Mouse (Mus musculus) embryonic facial prominence, embryonic 15.5 days (tissue): ENCODE measurements around the gene Uvrag. TPM values are rescaled to one million over a fixed set of nuclear protein-coding genes. Genes with fewer than 3 reads are reported as not detected.

ENCODE experiments used
- ATAC-seq: fragments of 200-750 bp; cut with Nextera tagmentation; 2 replicates; pipeline ENCODE4 v1.8.0; 2017; ENCODE audit warnings: low read depth, moderate TSS enrichment; ENCODE audit not compliant: insufficient number of reproducible peaks, low FRiP score, low TSS enrichment
- H3K27ac ChIP-seq: fragments of 300-500 bp; sonication (generic); replicated peaks from 2 replicates; pipeline ENCODE4 v1.5.1; 2015; ENCODE audit warnings: mild to moderate bottlenecking, inconsistent platforms
- H3K27me3 ChIP-seq: fragments of 300-500 bp; sonication (generic); 2 replicates; pipeline ENCODE4 v1.6.1; 2015; ENCODE audit warnings: inconsistent platforms
- H3K36me3 ChIP-seq: fragments of 300-500 bp; sonication (generic); 2 replicates; pipeline ENCODE4 v1.6.1; 2015; ENCODE audit warnings: mild to moderate bottlenecking, inconsistent platforms
- H3K4me1 ChIP-seq: fragments of 300-500 bp; sonication (generic); 2 replicates; pipeline ENCODE4 v1.6.1; 2015; ENCODE audit warnings: inconsistent platforms
- H3K4me2 ChIP-seq: fragments of 300-500 bp; sonication (generic); replicated peaks from 2 replicates; pipeline ENCODE4 v1.6.1; 2015; ENCODE audit warnings: mild to moderate bottlenecking, inconsistent platforms
- H3K4me3 ChIP-seq: fragments of 300-500 bp; sonication (generic); replicated peaks from 2 replicates; pipeline ENCODE4 v1.5.1; 2015; ENCODE audit warnings: mild to moderate bottlenecking, inconsistent platforms
- H3K9ac ChIP-seq: fragments of 300-500 bp; sonication (generic); 2 replicates; pipeline ENCODE4 v1.6.1; 2015; ENCODE audit warnings: inconsistent platforms
- H3K9me3 ChIP-seq: fragments of 300-500 bp; sonication (generic); replicated peaks from 2 replicates; pipeline ENCODE4 v1.6.1; 2016; ENCODE audit warnings: inconsistent platforms
- WGBS: fragments of 180-500 bp; shearing (Covaris S2); methylation state at CpG from one replicate; pipeline ENCODE4 v1.1.7; 2015; 5-methylcytosine and 5-hydroxymethylcytosine counted together
- polyA plus RNA-seq: library from polyadenylated mRNA; unstranded; fragments of >200 nt; fragmentation: Nextera tagmentation; extraction: Ambion mirVana; gene quantifications from 2 replicates; pipeline ENCODE4 v1.2.1, GENCODE M21; 2015

Uvrag gene
- polyA plus RNA-seq, 1 experiment from 2014 or later: 18.9 TPM

DNA sequence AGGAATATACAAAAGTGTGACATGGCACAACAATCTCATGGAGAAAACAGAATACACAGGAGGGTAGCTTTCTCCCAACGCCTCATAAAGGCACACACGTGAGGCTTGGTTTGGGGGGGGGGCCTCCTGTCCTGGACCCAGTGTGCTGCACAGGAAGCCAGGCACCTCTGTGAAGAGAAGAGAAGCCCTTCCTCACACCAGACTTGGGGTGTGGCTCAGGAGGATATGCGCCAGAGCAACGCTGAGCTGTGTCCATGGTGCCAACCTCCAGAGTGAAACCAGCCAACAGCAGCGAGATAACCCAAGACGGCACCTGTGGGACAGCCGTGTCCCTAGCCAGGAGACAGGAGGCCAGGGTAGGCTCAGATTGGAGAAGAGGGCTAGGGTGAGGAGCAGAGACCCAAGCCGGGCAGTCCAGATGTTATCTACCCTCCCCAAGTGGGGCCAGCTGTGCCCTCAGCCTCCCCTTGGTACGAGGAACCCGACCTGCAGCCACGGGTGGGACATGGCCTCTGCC lies 12.8 kb upstream of the Uvrag start:
- Histone ChIP-seq H3K27ac (no peak overlapping the region; the same call in 1 of the 2 replicates), H3K27me3 (no peaks in the 10 kb centered on the region), H3K4me2 (no peak overlapping the region), H3K4me3 (no peak overlapping the region), H3K9me3 (no peaks in the 10 kb centered on the region), H3K4me1 (peaks cover 20% of the 10 kb centered on the region), H3K9ac (no peak overlapping the region), H3K36me3 (no peaks in the 10 kb centered on the region)
- no peak for ATAC-seq
- WGBS: 87% methylated on average over 11 of the region's 11 CpGs

DNA sequence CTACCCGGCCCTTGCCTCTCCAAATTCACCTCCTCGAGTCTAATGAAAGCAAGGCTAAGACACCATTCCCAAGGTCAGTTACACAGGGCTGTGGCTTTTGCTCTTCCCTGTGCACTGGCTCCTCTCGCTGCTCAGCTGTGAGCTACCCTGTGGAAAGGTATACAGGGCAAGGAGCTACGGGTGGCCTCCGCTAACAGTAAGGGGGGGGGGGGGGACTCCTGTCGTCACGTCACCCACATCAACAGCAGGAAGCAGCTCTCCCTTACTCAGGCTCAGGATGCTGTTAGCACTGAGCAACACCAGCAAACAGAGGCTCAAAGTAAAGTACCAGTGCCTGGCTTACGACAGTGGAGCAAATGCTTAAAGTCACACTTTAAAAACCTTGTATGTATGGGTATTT lies 11.8 kb upstream of the Uvrag start:
- Histone ChIP-seq H3K4me3 (no peak overlapping the region), H3K27ac (no peak overlapping the region), H3K9me3 (no peaks in the 10 kb centered on the region), H3K4me2 (no peak overlapping the region), H3K9ac (no peak overlapping the region), H3K4me1 (peaks cover 20% of the 10 kb centered on the region), H3K27me3 (no peaks in the 10 kb centered on the region), H3K36me3 (no peaks in the 10 kb centered on the region)
- WGBS: 75% methylated on average over 8 of the region's 8 CpGs
- no peak for ATAC-seq

DNA sequence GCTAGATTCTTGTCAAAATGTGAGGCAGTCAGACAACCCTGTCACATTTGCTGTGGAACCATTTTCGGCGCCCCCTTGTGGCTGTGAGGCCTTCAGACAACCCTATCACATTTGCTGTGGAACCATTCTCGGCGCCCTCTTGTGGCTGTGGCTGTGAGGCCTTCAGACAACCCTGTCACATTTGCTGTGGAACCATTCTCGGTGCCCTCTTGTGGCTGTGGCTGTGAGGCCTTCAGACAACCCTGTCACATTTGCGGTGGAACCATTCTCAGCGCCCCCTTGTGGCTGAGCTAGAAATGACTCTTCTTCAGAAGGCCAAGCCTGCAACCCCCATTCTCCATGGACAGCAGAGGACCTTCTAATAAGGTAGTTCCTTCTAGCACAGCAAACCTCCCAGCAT lies 10.4 kb upstream of the Uvrag start:
- peaks cover 20% of the 10 kb centered on the region for H3K4me1 ChIP-seq
- no peaks in the 10 kb centered on the region for H3K9me3 ChIP-seq
- no peaks in the 10 kb centered on the region for H3K27me3 ChIP-seq
- ATAC-seq: peak; percentile 59; the same call in 1 of the 2 replicates
- no peak overlapping the region for H3K4me2 ChIP-seq
- H3K9ac ChIP-seq: no peak overlapping the region
- 9% methylated on average over 7 of the region's 7 CpGs for whole genome bisulfite sequencing
- H3K36me3 ChIP-seq: no peaks in the 10 kb centered on the region
- H3K4me3 ChIP-seq: no peak overlapping the region
- no peak overlapping the region for H3K27ac ChIP-seq

DNA sequence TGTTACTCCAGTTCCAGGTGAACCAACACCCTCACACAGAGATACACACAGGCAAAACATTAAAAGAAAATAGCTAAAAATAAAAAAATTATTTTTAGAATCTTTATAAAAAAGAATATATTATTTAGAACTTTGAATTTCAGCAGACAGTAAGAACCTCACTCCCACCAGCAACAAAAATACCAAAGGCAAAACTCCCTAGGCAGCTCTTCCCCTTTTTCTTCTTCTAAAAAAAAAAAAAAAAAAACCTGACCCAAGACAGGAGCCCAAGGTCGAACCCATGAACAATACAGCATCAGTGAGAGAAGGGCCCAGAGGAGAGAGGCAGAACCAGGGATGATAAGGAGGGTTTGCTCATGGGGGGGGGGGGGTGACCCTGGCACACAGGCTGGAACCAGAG lies 8.1 kb upstream of the Uvrag start:
- H3K27ac ChIP-seq: no peak overlapping the region
- no peak overlapping the region for H3K9ac ChIP-seq
- no peak overlapping the region for H3K4me3 ChIP-seq
- 62% methylated on average over 1 of the region's 1 CpGs for WGBS
- H3K4me1 ChIP-seq: peaks cover 4% of the 10 kb centered on the region; the same call in 1 of the 2 replicates
- no peak overlapping the region for H3K4me2 ChIP-seq
- no peaks in the 10 kb centered on the region for H3K36me3 ChIP-seq
- no peak for ATAC-seq
- H3K9me3 ChIP-seq: no peaks in the 10 kb centered on the region
- no peaks in the 10 kb centered on the region for H3K27me3 ChIP-seq

DNA sequence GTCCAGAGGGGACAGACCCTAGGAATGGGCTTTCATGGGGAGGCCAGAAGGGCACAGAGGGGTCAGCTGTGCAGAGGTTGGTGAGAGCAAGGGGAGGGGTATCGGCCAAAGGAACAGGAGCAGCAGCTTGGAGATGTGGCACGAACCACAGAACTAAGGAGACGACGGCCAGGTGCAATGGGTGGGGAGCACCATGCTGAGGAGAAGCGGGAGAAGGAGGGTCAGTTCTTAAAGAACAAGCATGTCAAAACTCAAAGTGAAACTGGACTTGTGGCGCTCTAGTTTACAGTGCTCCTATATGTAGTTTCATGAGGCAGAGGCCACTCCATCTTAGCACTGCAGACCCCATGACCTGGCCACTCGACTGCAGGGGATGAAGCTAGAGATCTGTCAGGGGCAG lies 6.6 kb upstream of the Uvrag start:
- no peaks in the 10 kb centered on the region for H3K27me3 ChIP-seq
- ATAC-seq: no peak
- no peak overlapping the region for H3K9ac ChIP-seq
- H3K4me1 ChIP-seq: peaks cover 4% of the 10 kb centered on the region; the same call in 1 of the 2 replicates
- H3K4me3 ChIP-seq: no peak overlapping the region
- H3K9me3 ChIP-seq: no peaks in the 10 kb centered on the region
- no peaks in the 10 kb centered on the region for H3K36me3 ChIP-seq
- H3K4me2 ChIP-seq: no peak overlapping the region
- H3K27ac ChIP-seq: no peak overlapping the region
- WGBS: 90% methylated on average over 7 of the region's 7 CpGs

DNA sequence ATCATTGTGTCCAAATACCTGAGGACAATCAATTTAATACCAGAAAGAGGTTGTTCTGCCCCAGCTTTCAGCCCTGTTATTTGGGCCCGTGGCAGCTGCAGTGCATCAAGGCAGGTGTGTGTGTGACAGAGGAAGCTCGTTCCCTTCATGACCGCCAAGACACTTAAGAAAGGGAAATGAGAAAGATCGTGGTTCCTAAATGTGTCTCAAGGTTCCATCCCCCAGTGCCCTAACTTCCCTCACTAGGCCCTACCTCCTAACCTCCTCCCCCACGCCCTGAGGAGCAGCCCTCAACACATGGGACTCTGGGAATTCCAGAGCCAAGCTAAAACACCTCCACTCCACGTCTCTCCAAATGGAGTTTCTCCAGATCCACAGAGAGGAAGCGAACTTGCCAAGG lies 6.0 kb upstream of the Uvrag start:
- Histone ChIP-seq H3K4me1 (peaks cover 6% of the 10 kb centered on the region), H3K4me3 (no peak overlapping the region), H3K36me3 (no peaks in the 10 kb centered on the region), H3K9ac (no peak overlapping the region), H3K4me2 (no peak overlapping the region), H3K9me3 (no peaks in the 10 kb centered on the region), H3K27ac (no peak overlapping the region), H3K27me3 (no peaks in the 10 kb centered on the region)
- no peak for ATAC-seq
- 63% methylated on average over 7 of the region's 7 CpGs for WGBS

DNA sequence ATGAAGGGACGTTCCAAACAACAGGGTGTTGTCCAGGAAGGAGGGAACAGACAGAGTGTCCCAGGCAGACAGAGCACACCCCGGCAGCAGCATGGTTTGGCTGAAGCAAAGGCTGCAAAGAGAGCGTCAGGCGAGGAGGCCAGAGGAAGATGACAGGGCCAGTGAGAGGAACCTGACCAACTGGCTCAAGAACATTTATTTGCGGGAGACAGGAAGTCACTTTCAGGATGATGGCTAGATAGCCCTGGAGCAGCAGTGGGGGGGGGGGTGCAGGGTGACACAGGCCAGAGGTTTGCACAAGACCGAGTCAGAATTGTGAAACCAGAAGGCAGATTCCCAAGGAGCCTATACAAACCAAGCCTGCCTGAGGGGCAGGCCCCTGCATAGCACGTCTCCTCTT lies 5.1 kb upstream of the Uvrag start:
- Histone ChIP-seq H3K4me1 (peaks cover 7% of the 10 kb centered on the region), H3K9ac (no peak overlapping the region), H3K4me2 (no peak overlapping the region), H3K9me3 (no peaks in the 10 kb centered on the region), H3K27me3 (no peaks in the 10 kb centered on the region), H3K4me3 (no peak overlapping the region), H3K27ac (no peak overlapping the region), H3K36me3 (no peaks in the 10 kb centered on the region)
- WGBS: 44% methylated on average over 7 of the region's 7 CpGs
- no peak for ATAC-seq

DNA sequence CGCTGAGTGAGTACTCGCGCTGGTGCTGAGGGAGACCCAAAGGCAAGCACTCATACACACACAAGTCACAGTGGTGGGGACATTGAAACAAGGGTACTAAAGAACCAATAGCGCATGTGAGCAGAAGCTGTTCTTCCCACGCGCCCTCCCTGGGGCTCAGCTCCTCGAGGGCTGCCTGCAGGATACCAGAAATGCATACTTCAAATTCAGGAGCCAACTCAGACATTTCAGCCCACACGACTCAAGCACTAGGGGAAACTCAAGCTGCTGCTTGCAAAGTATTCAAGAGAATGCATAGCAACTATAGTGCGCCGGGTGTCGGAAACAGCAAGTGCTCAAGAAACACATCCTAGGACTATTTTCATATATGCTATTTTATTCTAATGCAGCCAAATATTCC lies 3.7 kb upstream of the Uvrag start:
- no peaks in the 10 kb centered on the region for H3K36me3 ChIP-seq
- H3K9me3 ChIP-seq: no peaks in the 10 kb centered on the region
- no peak overlapping the region for H3K4me2 ChIP-seq
- no peak for ATAC-seq
- no peak overlapping the region for H3K9ac ChIP-seq
- no peaks in the 10 kb centered on the region for H3K27me3 ChIP-seq
- peaks cover 12% of the 10 kb centered on the region for H3K4me1 ChIP-seq
- WGBS: 63% methylated on average over 11 of the region's 11 CpGs
- H3K27ac ChIP-seq: no peak overlapping the region
- no peak overlapping the region for H3K4me3 ChIP-seq

DNA sequence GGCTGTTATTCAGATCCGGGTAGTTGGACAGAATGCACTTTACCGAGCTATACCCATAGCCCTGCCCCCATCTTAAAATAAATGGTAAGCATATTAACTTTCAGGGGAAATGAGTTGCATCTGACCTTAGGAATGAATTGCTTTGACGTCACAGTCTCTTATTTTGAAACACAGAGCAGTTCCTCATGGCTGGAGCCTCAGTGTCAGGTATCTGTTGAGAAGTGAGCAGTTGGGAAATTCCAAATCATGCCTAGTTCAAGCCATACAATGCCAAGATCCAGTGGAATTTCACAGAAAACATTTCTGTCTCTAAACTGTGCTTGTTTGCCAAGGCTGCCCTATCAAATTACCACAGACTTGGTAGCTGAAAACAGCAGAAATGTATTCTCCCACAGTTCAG lies 2.3 kb upstream of the Uvrag start:
- ATAC-seq: no peak
- 27% methylated on average over 3 of the region's 3 CpGs for WGBS
- H3K4me3 ChIP-seq: no peak overlapping the region
- no peak overlapping the region for H3K4me2 ChIP-seq
- H3K9me3 ChIP-seq: no peaks in the 10 kb centered on the region
- no peak overlapping the region for H3K9ac ChIP-seq
- no peak overlapping the region for H3K27ac ChIP-seq
- peaks cover 19% of the 10 kb centered on the region for H3K4me1 ChIP-seq
- no peaks in the 10 kb centered on the region for H3K27me3 ChIP-seq
- H3K36me3 ChIP-seq: no peaks in the 10 kb centered on the region

DNA sequence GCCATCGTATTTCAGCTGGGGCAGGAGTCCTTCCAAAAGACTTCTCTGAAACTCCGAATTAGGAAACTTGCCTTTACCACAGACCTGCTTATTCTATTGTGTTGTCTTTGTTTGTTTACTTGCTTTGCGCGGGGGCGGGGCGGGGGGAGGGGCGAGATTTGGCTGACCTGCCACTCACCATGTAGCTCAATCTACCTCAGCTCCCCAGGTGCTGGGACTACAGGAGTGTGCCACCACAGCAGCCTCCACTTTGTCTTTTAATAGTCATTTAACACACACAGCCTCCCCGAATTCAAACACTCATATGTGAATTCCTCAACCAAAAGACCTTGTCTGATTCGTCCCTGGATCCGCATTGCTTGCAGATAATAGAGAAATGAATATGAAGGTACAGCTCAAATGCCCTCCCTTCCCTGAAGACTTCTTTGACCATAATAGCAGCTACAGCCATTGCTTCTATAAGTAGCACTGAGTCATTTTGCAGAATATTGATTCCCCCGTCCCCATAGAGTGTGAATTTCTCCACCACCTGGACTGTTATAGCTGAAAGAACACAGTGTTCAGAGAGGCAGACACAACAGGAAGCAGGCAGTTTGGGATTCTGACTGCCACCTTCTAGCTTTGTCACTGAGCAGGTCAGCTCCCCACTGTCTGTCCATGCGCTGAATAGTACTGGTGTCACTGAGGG lies 1.1 kb upstream of the Uvrag start:
- Histone ChIP-seq H3K36me3 (no peaks in the 10 kb centered on the region), H3K4me3 (peak overlapping the region; percentile 100), H3K4me1 (peaks cover 19% of the 10 kb centered on the region), H3K9me3 (no peaks in the 10 kb centered on the region), H3K9ac (no peak overlapping the region), H3K4me2 (peak overlapping the region; percentile 71), H3K27ac (0 out of 2 replicates have a peak overlapping the region, but pooled peaks have one; percentile 2), H3K27me3 (no peaks in the 10 kb centered on the region)
- WGBS: 31% methylated on average over 12 of the region's 12 CpGs
- no peak for ATAC-seq

DNA sequence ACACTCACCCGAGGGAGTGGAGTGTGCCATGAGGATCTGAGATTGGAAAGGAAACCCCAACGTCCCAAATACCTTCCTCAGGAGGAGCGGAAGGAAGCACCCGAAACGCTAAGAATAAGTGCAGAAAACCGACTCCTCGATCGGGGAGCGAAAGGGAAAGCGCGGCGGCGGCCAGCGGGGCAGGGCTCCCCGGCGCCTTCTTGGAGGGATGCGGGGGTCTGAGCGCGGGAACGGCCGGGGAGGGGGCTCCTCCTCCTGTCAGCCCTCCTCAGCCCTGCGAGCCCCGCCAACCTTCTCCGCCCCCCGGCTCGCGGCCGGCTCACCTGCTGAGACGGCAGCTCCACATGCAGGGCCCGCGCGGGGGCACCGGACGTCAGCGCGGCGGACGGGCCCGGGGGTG lies 430 bp downstream of the Uvrag start:
- WGBS: 0% methylated on average over 38 of the region's 39 CpGs
- no peaks in the 10 kb centered on the region for H3K27me3 ChIP-seq
- H3K4me3 ChIP-seq: peak overlapping the region; percentile 100
- ATAC-seq: no peak
- H3K4me1 ChIP-seq: peaks cover 19% of the 10 kb centered on the region
- peak overlapping the region; percentile 92 for H3K9ac ChIP-seq
- peak overlapping the region; percentile 90 for H3K27ac ChIP-seq
- no peaks in the 10 kb centered on the region for H3K36me3 ChIP-seq
- no peaks in the 10 kb centered on the region for H3K9me3 ChIP-seq
- peak overlapping the region; percentile 71 for H3K4me2 ChIP-seq
